Mouse (Mus musculus) small intestine, adult 2 months (tissue): ENCODE measurements around the gene Smyd3. TPM values are rescaled to one million over a fixed set of nuclear protein-coding genes. Genes with fewer than 3 reads are reported as not detected.

Experiments
- H3K27ac ChIP-seq: fragments of 200-500 bp; 2 replicates; pipeline ENCODE4 v1.5.1; 2012; ENCODE audit warnings: low read depth, low read length, control low read depth, inconsistent platforms; ENCODE audit not compliant: insufficient read depth
- H3K27me3 ChIP-seq: fragments of 200-500 bp; 2 replicates; pipeline ENCODE4 v1.6.1; 2012; ENCODE audit warnings: mild to moderate bottlenecking, moderate library complexity, low read length, inconsistent platforms; ENCODE audit not compliant: control insufficient read depth, insufficient read depth
- H3K36me3 ChIP-seq: fragments of 200-500 bp; 2 replicates; pipeline ENCODE4 v1.6.1; 2012; ENCODE audit warnings: mild to moderate bottlenecking, low read length, control low read depth, inconsistent platforms; ENCODE audit not compliant: control insufficient read depth, insufficient read depth
- H3K4me1 ChIP-seq: fragments of 200-500 bp; 2 replicates; pipeline ENCODE4 v1.6.1; 2012; ENCODE audit warnings: low read length, inconsistent platforms, mixed read lengths; ENCODE audit not compliant: control insufficient read depth, insufficient read depth, insufficient read length
- H3K4me3 ChIP-seq: fragments of 200-500 bp; 2 replicates; pipeline ENCODE4 v1.5.1; 2012; ENCODE audit warnings: low read depth, mild to moderate bottlenecking, control low read depth, inconsistent platforms, low read length, moderate library complexity
- CTCF ChIP-seq: fragments of 200-500 bp; IDR thresholded peaks from 2 replicates; pipeline ENCODE4 v1.5.1; 2012; ENCODE audit warnings: low read depth, mild to moderate bottlenecking, control low read depth, inconsistent platforms, low read length, moderate library complexity, mixed read lengths; ENCODE audit not compliant: insufficient replicate concordance, insufficient read length; ENCODE audit errors: extremely low read depth
- POLR2A ChIP-seq: fragments of 200-500 bp; IDR thresholded peaks from 2 replicates; pipeline ENCODE4 v1.6.1; 2012; ENCODE audit warnings: low read depth, mild to moderate bottlenecking, control low read depth, inconsistent platforms, low read length, moderate library complexity
- WGBS: fragments of 180-500 bp; shearing (Covaris S2); methylation state at CpG from one replicate; pipeline ENCODE4 v1.1.7; 2018; 5-methylcytosine and 5-hydroxymethylcytosine counted together
- polyA plus RNA-seq: library from polyadenylated mRNA; depleted of rRNA; stranded (reverse); fragments of >200 nt; gene quantifications from 2 replicates; pipeline ENCODE4 v1.2.3, GENCODE M21; 2012

The Smyd3 gene
- polyA plus RNA-seq, 1 experiment, result 1.1 TPM

DNA sequence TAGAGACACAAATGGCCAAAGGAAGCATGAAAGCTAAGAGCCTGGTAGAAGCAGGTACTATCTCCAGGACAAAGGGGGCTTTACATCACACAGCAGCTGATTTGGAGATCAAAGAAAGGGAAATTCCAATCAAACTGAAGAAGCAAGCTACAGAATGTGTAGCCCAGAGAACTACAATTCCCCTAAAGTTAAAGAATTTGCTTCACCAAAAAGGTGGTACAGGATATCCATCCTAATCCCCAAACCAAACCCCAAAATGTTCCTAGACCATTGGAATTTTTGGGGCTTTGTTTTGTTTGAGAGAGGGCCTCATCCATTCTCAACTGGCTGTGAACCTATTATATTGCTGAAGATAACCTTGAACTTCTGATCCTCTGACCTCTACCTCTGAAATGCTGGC, 245.5 kb downstream of the Smyd3 start:
- Histone ChIP-seq H3K27ac (no peak overlapping the region), H3K4me3 (no peak overlapping the region), H3K4me1 (no peaks in the 10 kb centered on the region), H3K27me3 (no peaks in the 10 kb centered on the region), H3K36me3 (no peaks in the 10 kb centered on the region)
- no peak for TF ChIP-seq POLR2A
- no peak for TF ChIP-seq CTCF

DNA sequence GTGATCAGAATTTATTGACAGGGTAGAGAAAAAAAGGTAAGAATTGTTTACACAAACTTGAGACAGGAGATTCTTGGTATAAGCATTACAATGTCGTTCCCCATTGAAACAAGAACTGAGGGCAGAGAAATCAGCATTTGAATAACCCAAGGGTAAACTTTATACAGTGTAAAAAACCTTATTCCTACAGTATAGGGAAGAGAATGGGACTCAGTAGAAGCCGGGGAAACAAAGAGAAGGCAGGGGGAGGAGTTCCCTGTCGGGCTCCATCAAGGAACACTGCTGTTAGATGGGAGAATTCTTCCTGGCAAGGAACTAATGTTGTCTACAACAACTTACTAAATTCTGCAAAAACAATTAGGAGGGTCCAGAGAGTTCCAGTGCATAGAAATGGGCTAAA, 250.9 kb downstream of the Smyd3 start:
- Histone ChIP-seq H3K27me3 (no peaks in the 10 kb centered on the region), H3K4me3 (no peak overlapping the region), H3K36me3 (no peaks in the 10 kb centered on the region), H3K4me1 (no peaks in the 10 kb centered on the region), H3K27ac (no peak overlapping the region)
- WGBS, result 84% methylated on average over 3 of the region's 3 CpGs
- TF ChIP-seq CTCF (no peak), POLR2A (no peak)

DNA sequence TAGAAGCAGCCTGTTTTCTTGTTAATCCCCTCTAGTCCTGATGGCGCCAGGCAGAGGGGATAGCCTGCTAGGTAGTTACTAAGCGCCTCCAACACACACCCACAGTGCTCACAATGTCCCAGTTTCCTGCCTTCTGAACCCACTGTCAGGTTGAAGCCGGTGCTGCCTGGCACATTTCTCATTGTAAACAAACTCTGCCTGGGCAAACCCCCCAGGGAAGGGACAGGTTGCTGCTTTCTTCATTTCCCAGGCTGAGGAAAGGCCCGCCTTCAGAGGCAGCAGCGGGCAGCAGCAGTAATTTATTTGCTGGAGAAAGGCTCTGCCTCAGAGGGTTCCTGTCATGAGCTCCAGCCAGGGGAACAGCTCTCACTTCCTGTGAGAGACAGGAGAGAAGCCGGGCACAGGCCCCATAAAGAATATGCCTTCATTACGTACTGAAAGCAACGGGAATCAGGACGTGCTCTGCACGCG, 256.3 kb downstream of the Smyd3 start:
- 77% methylated on average over 11 of the region's 11 CpGs for WGBS
- Histone ChIP-seq H3K4me1 (peaks cover 2% of the 10 kb centered on the region; the same call in 1 of the 2 replicates), H3K36me3 (no peaks in the 10 kb centered on the region), H3K4me3 (no peak overlapping the region), H3K27me3 (no peaks in the 10 kb centered on the region), H3K27ac (no peak overlapping the region)
- no peak for TF ChIP-seq CTCF
- TF ChIP-seq POLR2A, result no peak

DNA sequence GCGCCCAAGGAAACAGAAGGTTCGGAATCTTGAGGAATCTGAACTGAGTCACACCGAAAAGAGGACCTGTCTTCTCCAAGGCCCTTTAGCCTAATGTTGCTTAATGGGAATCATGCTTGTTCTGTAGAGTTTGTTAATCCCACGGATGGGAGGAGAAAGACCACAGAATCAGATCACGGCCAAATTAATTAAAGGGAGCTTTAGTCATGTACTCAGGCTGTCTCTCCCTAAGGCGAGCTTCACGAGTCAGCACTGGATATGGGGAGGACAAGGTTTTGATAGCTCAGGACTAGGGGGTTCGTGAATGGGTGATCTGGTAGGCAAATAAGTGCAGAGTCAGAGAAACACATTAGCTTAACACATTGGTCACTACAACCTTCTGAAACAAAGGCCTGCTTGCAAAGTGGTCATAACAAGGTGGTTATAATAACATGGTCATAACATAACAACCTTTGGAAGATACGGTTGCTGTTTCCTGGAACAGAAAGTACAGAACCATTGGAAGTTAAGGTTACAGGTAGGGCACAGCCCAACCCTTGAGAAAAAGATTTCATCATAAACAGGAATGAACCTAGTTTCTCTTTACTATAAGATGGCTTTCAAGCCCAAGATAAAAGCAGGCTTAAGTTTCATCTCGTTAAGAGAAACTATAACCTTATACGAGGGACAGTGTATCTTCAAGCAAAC, 261.9 kb downstream of the Smyd3 start:
- Histone ChIP-seq H3K4me3 (no peak overlapping the region), H3K27ac (peak overlapping the region; percentile 43; the same call in 1 of the 2 replicates), H3K4me1 (peaks cover 8% of the 10 kb centered on the region; the same call in 1 of the 2 replicates), H3K36me3 (no peaks in the 10 kb centered on the region), H3K27me3 (no peaks in the 10 kb centered on the region)
- TF ChIP-seq CTCF (no peak), POLR2A (no peak)
- WGBS, result 73% methylated on average over 11 of the region's 11 CpGs

DNA sequence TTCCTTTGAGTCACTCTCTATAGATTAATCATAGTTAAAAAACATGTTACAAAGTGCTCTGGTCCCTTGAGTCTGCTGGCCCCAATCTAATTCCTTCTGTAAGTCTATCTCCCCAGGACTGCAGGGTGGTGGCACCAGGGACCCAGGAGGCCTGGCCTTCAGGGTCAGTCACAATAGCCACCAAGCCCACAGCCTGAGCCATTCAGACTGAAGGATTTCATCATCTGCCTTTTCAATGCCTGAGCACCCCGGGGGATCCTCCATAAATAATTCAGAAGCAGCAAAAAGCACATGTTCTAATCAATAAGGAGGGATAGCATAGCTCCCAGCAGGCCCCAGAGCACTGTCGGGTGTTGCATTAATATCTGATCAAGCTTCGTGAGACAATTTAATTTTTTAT, 263.3 kb downstream of the Smyd3 start:
- TF ChIP-seq CTCF (no peak), POLR2A (no peak)
- Histone ChIP-seq H3K27ac (no peak overlapping the region), H3K36me3 (no peaks in the 10 kb centered on the region), H3K27me3 (no peaks in the 10 kb centered on the region), H3K4me1 (peaks cover 8% of the 10 kb centered on the region; the same call in 1 of the 2 replicates), H3K4me3 (no peak overlapping the region)
- WGBS, result 77% methylated on average over 3 of the region's 3 CpGs

DNA sequence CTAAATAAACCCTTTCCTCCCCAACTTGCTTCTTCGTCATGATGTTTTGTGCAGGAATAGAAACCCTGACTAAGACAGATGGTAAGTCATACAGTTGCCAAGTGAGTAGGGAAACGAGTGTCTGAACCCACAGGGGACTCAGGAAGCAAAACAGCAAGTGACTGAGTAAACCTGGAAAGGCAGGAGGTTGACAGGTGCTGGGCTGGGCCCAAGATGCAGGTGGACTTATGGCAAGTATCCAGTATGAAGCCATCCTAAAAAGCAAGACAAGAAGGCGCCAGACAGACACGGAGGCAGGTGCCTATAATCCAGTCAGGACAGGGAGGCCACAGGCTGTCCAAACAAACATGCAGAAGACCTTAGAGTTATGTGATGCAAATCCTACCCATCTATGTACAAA, 265.2 kb downstream of the Smyd3 start:
- Histone ChIP-seq H3K27me3 (no peaks in the 10 kb centered on the region), H3K36me3 (no peaks in the 10 kb centered on the region), H3K4me3 (no peak overlapping the region), H3K4me1 (peaks cover 8% of the 10 kb centered on the region; the same call in 1 of the 2 replicates), H3K27ac (no peak overlapping the region)
- no peak for TF ChIP-seq POLR2A
- no peak for TF ChIP-seq CTCF
- 72% methylated on average over 4 of the region's 4 CpGs for WGBS

DNA sequence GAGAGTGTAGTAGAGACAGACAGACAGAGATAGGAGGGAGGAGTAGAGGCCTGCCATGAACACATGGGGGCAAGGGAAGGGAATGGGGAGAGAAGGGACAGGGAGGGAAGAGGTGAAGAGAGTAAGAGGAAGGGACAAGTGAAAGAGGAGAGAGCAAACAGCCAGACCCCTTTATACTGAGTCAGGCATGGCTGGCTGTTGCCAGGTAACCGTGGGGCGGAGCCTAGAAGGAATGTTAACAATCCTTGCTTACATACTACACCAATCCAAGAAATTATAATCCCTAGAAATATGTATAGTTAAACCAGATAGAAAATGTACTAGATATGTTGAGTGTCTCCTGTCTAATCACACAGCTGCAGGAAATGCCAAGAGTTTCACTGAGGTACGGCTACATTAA, 267.5 kb downstream of the Smyd3 start:
- no peak overlapping the region for H3K4me3 ChIP-seq
- H3K36me3 ChIP-seq, result no peaks in the 10 kb centered on the region
- no peaks in the 10 kb centered on the region for H3K4me1 ChIP-seq
- no peak overlapping the region for H3K27ac ChIP-seq
- WGBS, result 92% methylated on average over 3 of the region's 3 CpGs
- H3K27me3 ChIP-seq, result no peaks in the 10 kb centered on the region
- no peak for TF ChIP-seq POLR2A
- TF ChIP-seq CTCF, result no peak

DNA sequence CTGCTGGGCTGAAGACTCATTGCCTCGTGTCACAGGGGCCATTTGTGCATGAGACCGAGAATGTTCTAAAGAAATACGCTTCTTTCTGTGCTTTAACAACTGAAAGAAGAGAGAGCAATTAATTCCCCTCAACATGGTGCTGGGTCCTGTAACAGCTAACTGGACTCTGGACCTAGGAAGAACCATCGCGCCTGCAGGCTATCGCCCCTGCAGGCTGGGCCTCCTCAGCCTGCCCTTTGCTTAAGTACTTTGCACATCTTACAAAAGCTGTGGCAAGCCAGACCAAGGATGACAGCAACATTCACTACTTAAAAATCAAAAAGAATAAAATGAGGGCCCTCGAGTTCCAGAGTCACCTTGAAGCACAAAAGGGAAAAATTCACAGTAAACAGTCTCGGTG, 274.3 kb downstream of the Smyd3 start:
- H3K27me3 ChIP-seq, result no peaks in the 10 kb centered on the region
- 78% methylated on average over 8 of the region's 8 CpGs for WGBS
- no peaks in the 10 kb centered on the region for H3K4me1 ChIP-seq
- H3K36me3 ChIP-seq, result no peaks in the 10 kb centered on the region
- no peak overlapping the region for H3K4me3 ChIP-seq
- TF ChIP-seq POLR2A, result no peak
- TF ChIP-seq CTCF, result no peak
- no peak overlapping the region for H3K27ac ChIP-seq
